Mouse (Mus musculus) forebrain, postnatal 0 days (tissue): ENCODE measurements around the gene Grin1. TPM values are rescaled to one million over a fixed set of nuclear protein-coding genes. Genes with fewer than 3 reads are reported as not detected.
A peak's percentile ranks its signal among the peaks of the same experiment; 100 is the strongest.
"Not testable (repeated sequence)": the region's sequence is repeated elsewhere in the genome, so short reads cannot be mapped to it uniquely, and the experiment has no call there.

ENCODE experiments used
- ATAC-seq: fragments of 200-750 bp; cut with Nextera tagmentation; 2 replicates; pipeline ENCODE4 v1.8.0; 2017; ENCODE audit warnings: mild to moderate bottlenecking, moderate library complexity
- DNase-seq: peaks from one replicate; pipeline ENCODE4 v3.0.0-alpha.2; 2015
- H3K27ac ChIP-seq: fragments of 300-500 bp; sonication (generic); 2 replicates; pipeline ENCODE4 v1.5.1; 2014; ENCODE audit warnings: low read depth, mild to moderate bottlenecking, antibody characterized with exemption, low read length, moderate library complexity, mixed read lengths
- H3K27me3 ChIP-seq: fragments of 300-500 bp; sonication (generic); 2 replicates; pipeline ENCODE4 v1.6.1; 2014; ENCODE audit warnings: mild to moderate bottlenecking, low read length, mixed read lengths; ENCODE audit not compliant: insufficient read depth
- H3K36me3 ChIP-seq: fragments of 300-500 bp; sonication (generic); 2 replicates; pipeline ENCODE4 v1.6.1; 2014; ENCODE audit warnings: mild to moderate bottlenecking, moderate library complexity; ENCODE audit not compliant: insufficient read depth
- H3K4me1 ChIP-seq: fragments of 300-500 bp; sonication (generic); 2 replicates; pipeline ENCODE4 v1.6.1; 2014; ENCODE audit warnings: antibody characterized with exemption; ENCODE audit not compliant: insufficient read depth
- H3K4me2 ChIP-seq: fragments of 300-500 bp; sonication (generic); 2 replicates; pipeline ENCODE4 v1.6.1; 2014; ENCODE audit warnings: low read depth, mild to moderate bottlenecking, moderate library complexity
- H3K4me3 ChIP-seq: fragments of 300-500 bp; sonication (generic); 2 replicates; pipeline ENCODE4 v1.5.1; 2014; ENCODE audit warnings: low read depth, low read length, mixed read lengths
- H3K9ac ChIP-seq: fragments of 300-500 bp; sonication (generic); 2 replicates; pipeline ENCODE4 v1.6.1; 2014; ENCODE audit warnings: mild to moderate bottlenecking
- H3K9me3 ChIP-seq: fragments of 300-500 bp; sonication (generic); 2 replicates; pipeline ENCODE4 v1.6.1; 2016; ENCODE audit warnings: low read length
- CTCF ChIP-seq: sonication (generic); IDR thresholded peaks from 2 replicates; pipeline ENCODE4 v1.5.1; 2016; ENCODE audit warnings: antibody characterized with exemption, control low read depth, low read depth
- WGBS: fragments of 180-500 bp; shearing (Covaris S2); extraction: QIAGEN DNeasy Blood & Tissue Kit; methylation state at CpG from one replicate; pipeline ENCODE4 v1.1.7; 2014; 5-methylcytosine and 5-hydroxymethylcytosine counted together
- polyA plus RNA-seq: library from polyadenylated mRNA; unstranded; fragments of >200 nt; fragmentation: Nextera tagmentation; extraction: Ambion mirVana; gene quantifications from 2 replicates; pipeline ENCODE4 v1.2.1, GENCODE M21; 2015
- total RNA-seq: library from RNA; depleted of rRNA; stranded (reverse); fragments of >200 nt; gene quantifications from 2 replicates; pipeline ENCODE4 v1.2.3, GENCODE M21; 2014

Gene Grin1
- total and polyA plus RNA-seq, 2 experiments from 2014 or later: 58.2 to 88.5 TPM

DNA sequence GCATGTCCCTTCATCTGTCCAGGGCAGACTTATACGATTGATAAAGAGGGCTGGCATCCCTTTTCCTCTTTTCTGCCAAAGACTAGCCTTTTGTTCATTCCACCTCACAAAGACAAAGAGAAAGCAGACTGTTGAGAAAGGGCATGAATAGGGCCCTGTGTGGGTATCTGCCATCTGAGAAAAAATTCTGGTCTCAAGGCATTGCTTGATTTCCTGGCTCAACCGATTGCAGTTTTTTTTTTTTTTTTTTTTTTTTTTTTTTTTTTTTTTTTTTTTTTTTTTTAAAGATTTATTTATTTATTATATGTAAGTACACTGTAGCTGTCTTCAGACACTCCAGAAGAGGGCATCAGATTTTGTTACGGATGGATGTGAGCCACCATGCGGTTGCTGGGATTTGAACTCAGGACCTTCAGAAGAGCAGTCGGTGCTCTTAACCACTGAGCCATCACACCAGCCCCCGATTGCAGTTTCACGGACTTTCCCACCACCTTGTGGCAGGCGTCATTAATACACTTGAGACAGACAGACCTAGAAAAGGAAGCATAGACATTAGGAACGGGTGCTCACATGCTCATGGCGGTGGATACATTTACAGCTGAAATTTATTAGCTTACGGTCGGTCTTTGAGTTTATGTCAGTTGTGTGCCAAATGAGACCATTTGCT lies 62.4 kb downstream of the Grin1 start:
- WGBS: 61% methylated on average over 12 of the region's 12 CpGs
- TF ChIP-seq CTCF: peak; percentile 37
- H3K9ac ChIP-seq: peak overlapping the region; percentile 92
- H3K4me2 ChIP-seq: peak overlapping the region; percentile 98
- not testable (repeated sequence) for DNase-seq, H3K9me3 ChIP-seq, ATAC-seq, H3K27me3 ChIP-seq, H3K36me3 ChIP-seq
- H3K27ac ChIP-seq: 0 out of 2 replicates have a peak overlapping the region, but pooled peaks have one; percentile 82
- peaks cover 10% of the 10 kb centered on the region; the same call in 1 of the 2 replicates for H3K4me1 ChIP-seq
- H3K4me3 ChIP-seq: peak overlapping the region; percentile 94

DNA sequence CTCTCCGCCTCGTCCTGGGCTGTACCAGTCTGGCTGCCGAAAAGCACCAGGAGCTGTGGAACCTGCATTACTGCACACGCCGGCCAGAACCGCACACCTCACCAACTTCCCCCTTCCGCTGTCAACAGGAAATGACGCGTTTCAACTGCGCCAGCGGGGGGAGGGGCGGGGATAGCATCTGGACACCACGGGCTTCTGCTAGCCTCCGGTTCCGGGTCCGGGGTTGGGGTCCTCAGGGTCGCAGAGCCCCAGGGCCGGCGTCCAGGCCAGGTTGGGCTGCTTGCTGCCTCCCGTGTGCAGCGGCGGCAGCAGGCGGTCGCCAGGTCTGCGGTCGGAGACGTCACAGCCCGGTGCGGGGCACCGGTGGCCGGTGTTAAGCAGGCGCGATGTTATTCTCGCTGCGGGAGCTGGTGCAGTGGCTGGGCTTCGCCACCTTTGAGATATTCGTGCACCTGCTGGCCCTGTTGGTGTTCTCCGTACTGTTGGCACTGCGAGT lies 63.7 kb downstream of the Grin1 start, which contains the start of gene Tmem203:
TSS of gene Tmem203 (plus strand) at position 156 of the 496 bp plus-strand sequence.
- Histone ChIP-seq H3K4me3 (peak within 1 kb of the TSS; percentile 94), H3K4me2 (peak within 1 kb of the TSS; percentile 98), H3K9me3 (no peaks in the 10 kb centered on the region), H3K27me3 (no peaks in the 10 kb centered on the region), H3K36me3 (peaks cover 16% of the 10 kb centered on the region; the same call in 1 of the 2 replicates), H3K9ac (peak within 1 kb of the TSS; percentile 92), H3K27ac (peak within 1 kb of the TSS; percentile 82), H3K4me1 (peaks cover 10% of the 10 kb centered on the region; the same call in 1 of the 2 replicates)
- WGBS: 4% methylated on average over 39 of the region's 39 CpGs
- TF ChIP-seq CTCF: no peak
- DNase-seq (peak; percentile 94), ATAC-seq (peak; percentile 95)

DNA sequence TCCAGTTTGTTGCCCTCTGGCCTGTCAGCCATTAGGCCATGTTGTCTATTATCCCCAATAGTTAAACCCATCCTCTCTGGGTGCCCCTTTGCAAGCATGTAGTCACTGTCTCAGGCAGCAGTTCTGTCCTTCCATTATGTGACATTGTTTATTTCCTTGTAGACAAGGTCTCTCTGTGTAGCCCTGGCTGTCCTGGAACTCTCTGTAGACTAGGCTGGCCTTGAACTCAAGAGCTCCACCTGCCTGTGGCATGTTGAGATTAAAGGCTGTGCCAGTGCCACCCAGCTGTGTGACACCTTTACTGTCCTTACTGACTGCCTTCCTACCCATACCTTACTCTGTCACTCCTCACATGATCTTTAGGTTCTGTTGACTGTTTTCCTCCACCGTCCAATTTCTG lies 66.7 kb downstream of the Grin1 start:
- H3K4me2 ChIP-seq: no peak overlapping the region
- H3K36me3 ChIP-seq: peaks cover 32% of the 10 kb centered on the region
- no peak overlapping the region for H3K27ac ChIP-seq
- DNase-seq (no peak), ATAC-seq (no peak)
- no peak overlapping the region for H3K9ac ChIP-seq
- no peaks in the 10 kb centered on the region for H3K9me3 ChIP-seq
- H3K4me3 ChIP-seq: no peak overlapping the region
- WGBS: 71% methylated on average over 1 of the region's 1 CpGs
- H3K4me1 ChIP-seq: peaks cover 10% of the 10 kb centered on the region; the same call in 1 of the 2 replicates
- no peaks in the 10 kb centered on the region for H3K27me3 ChIP-seq
- TF ChIP-seq CTCF: peak; percentile 49

GRCm38 (mm10) chr2:25246183-25247072 lies 72.6 kb downstream of the Grin1 start, which contains the start of gene AL732309.1:
Gene AL732309.1, minus strand, starts transcription at chr2:25246863.
- no peaks in the 10 kb centered on the region for H3K9me3 ChIP-seq
- H3K27me3 ChIP-seq: no peaks in the 10 kb centered on the region
- DNase-seq: no peak
- no peak within 1 kb of the TSS for H3K4me3 ChIP-seq
- H3K36me3 ChIP-seq: peaks cover 53% of the 10 kb centered on the region
- WGBS: 92% methylated on average over 10 of the region's 10 CpGs
- ATAC-seq: no peak
- H3K4me2 ChIP-seq: no peak within 1 kb of the TSS
- H3K27ac ChIP-seq: no peak within 1 kb of the TSS
- peaks cover 3% of the 10 kb centered on the region; the same call in 1 of the 2 replicates for H3K4me1 ChIP-seq
- TF ChIP-seq CTCF: no peak
- H3K9ac ChIP-seq: no peak within 1 kb of the TSS

DNA sequence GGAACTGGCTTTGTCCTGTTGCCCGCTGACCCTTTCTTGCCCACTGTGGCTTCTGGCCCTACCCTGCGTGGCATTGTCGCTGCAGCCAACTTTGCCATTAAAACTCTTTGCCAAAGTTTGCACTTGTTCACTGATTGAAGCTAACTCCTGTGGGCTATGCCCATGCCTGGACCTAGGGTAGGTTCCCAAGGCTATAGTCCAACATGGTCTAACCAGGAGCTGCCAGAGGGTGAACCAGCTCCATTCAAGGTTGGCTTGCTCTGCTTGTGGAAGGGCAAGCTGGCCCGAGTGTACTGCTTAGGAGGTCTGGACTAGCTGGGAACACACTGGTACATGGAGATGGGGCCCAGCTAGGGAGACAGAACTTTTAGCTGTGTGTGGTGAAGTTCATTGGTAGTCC lies 74.8 kb downstream of the Grin1 start:
- no peak for ATAC-seq
- 91% methylated on average over 4 of the region's 4 CpGs for WGBS
- no peak overlapping the region for H3K4me2 ChIP-seq

GRCm38 (mm10) chr2:25243342-25243741 lies 75.6 kb downstream of the Grin1 start:
- no peak for ATAC-seq
- Histone ChIP-seq H3K4me3 (peak overlapping the region; percentile 70; the same call in 1 of the 2 replicates), H3K9ac (peak overlapping the region; percentile 79), H3K36me3 (peaks cover 34% of the 10 kb centered on the region), H3K4me1 (peaks cover 6% of the 10 kb centered on the region), H3K9me3 (no peaks in the 10 kb centered on the region), H3K4me2 (peak overlapping the region; percentile 89), H3K27me3 (no peaks in the 10 kb centered on the region), H3K27ac (no peak overlapping the region)
- DNase-seq: no peak
- no peak for TF ChIP-seq CTCF
- whole genome bisulfite sequencing: 79% methylated on average over 8 of the region's 8 CpGs

More for the DNA sequence above, 74.8 kb downstream of the Grin1 start:
- no peak for DNase-seq
- TF ChIP-seq CTCF: no peak
- peaks cover 38% of the 10 kb centered on the region for H3K36me3 ChIP-seq
- no peaks in the 10 kb centered on the region for H3K27me3 ChIP-seq
- H3K27ac ChIP-seq: no peak overlapping the region
- no peak overlapping the region for H3K9ac ChIP-seq
- no peak overlapping the region for H3K4me3 ChIP-seq
- no peaks in the 10 kb centered on the region for H3K9me3 ChIP-seq
- peaks cover 6% of the 10 kb centered on the region for H3K4me1 ChIP-seq
